Mouse (Mus musculus): ENCODE results near the gene Zfyve16. TPM values are rescaled to one million over a fixed set of nuclear protein-coding genes. Genes with fewer than 3 reads are reported as not detected.

Gene Zfyve16
- 11.3 and 12.3 TPM in 2 replicates for polyA plus RNA-seq (2015; fragmentation: Nextera tagmentation; extraction: Ambion mirVana)

- peak within 1 kb of the TSS; percentile 95 for H3K27ac ChIP-seq
- WGBS, result under 1% methylated on average over 42 of the region's 46 CpGs
- peaks cover 16% of the 10 kb centered on the region for H3K4me1 ChIP-seq (replicated peaks)
- no peaks in the 10 kb centered on the region for H3K9me3 ChIP-seq
- H3K27me3 ChIP-seq, result no peaks in the 10 kb centered on the region
- H3K36me3 ChIP-seq, result no peaks in the 10 kb centered on the region
- peak within 1 kb of the TSS; percentile 71 for H3K4me2 ChIP-seq (replicated peaks)
- H3K9ac ChIP-seq (replicated peaks), result peak within 1 kb of the TSS; percentile 85
- peak within 1 kb of the TSS; percentile 60 for H3K4me3 ChIP-seq (replicated peaks)
- ATAC-seq, result peak; percentile 99
Measured at GRCm38 (mm10) chr13:92530721-92531211, at the start of gene Zfyve16. Zfyve16 (minus strand) TSS chr13:92530868.

GRCm38 (mm10) chr13:92578210-92578609 lies 47.5 kb upstream of the Zfyve16 start:
- Histone ChIP-seq H3K4me2 (replicated peaks) (no peak overlapping the region), H3K4me1 (replicated peaks) (no peaks in the 10 kb centered on the region; the same call in 1 of the 2 replicates), H3K27me3 (no peaks in the 10 kb centered on the region), H3K4me3 (replicated peaks) (no peak overlapping the region), H3K36me3 (no peaks in the 10 kb centered on the region), H3K27ac (no peak overlapping the region), H3K9ac (replicated peaks) (no peak overlapping the region), H3K9me3 (no peaks in the 10 kb centered on the region)
- no peak for ATAC-seq
- 87% methylated on average over 4 of the region's 4 CpGs for WGBS

GRCm38 (mm10) chr13:92576688-92577087 lies 46.0 kb upstream of the Zfyve16 start:
- Histone ChIP-seq H3K4me1 (replicated peaks) (no peaks in the 10 kb centered on the region; the same call in 1 of the 2 replicates), H3K4me3 (replicated peaks) (no peak overlapping the region), H3K9ac (replicated peaks) (no peak overlapping the region), H3K36me3 (no peaks in the 10 kb centered on the region), H3K9me3 (no peaks in the 10 kb centered on the region), H3K27ac (no peak overlapping the region), H3K4me2 (replicated peaks) (no peak overlapping the region), H3K27me3 (no peaks in the 10 kb centered on the region)
- WGBS, result 45% methylated on average over 6 of the region's 6 CpGs
- ATAC-seq, result no peak

- no peak within 1 kb of the TSS for H3K4me3 ChIP-seq (replicated peaks)
- H3K9me3 ChIP-seq, result no peaks in the 10 kb centered on the region
- H3K9ac ChIP-seq (replicated peaks), result no peak within 1 kb of the TSS
- H3K4me1 ChIP-seq (replicated peaks), result no peaks in the 10 kb centered on the region; the same call in 1 of the 2 replicates
- H3K27me3 ChIP-seq, result no peaks in the 10 kb centered on the region
- no peak within 1 kb of the TSS for H3K4me2 ChIP-seq (replicated peaks)
- no peak for ATAC-seq
- no peak within 1 kb of the TSS for H3K27ac ChIP-seq
- no peaks in the 10 kb centered on the region for H3K36me3 ChIP-seq
Measured at GRCm38 (mm10) chr13:92576072-92576471, 45.4 kb upstream of the Zfyve16 start, which contains the start of gene Spz1. Spz1 (minus strand) TSS chr13:92576172.

- no peak for ATAC-seq
- H3K9ac ChIP-seq (replicated peaks), result no peak overlapping the region
- no peak overlapping the region for H3K4me2 ChIP-seq (replicated peaks)
- WGBS, result 81% methylated on average over 5 of the region's 5 CpGs
- H3K4me3 ChIP-seq (replicated peaks), result no peak overlapping the region
- no peaks in the 10 kb centered on the region for H3K27me3 ChIP-seq
- H3K27ac ChIP-seq, result no peak overlapping the region
- no peaks in the 10 kb centered on the region for H3K36me3 ChIP-seq
- peaks cover 14% of the 10 kb centered on the region for H3K4me1 ChIP-seq (replicated peaks)
- H3K9me3 ChIP-seq, result no peaks in the 10 kb centered on the region
Measured at GRCm38 (mm10) chr13:92559429-92559828, 28.8 kb upstream of the Zfyve16 start.

- Histone ChIP-seq H3K27me3 (no peaks in the 10 kb centered on the region), H3K36me3 (no peaks in the 10 kb centered on the region), H3K27ac (no peak overlapping the region), H3K4me3 (replicated peaks) (no peak overlapping the region), H3K9ac (replicated peaks) (no peak overlapping the region), H3K4me2 (replicated peaks) (no peak overlapping the region), H3K9me3 (no peaks in the 10 kb centered on the region), H3K4me1 (replicated peaks) (peaks cover 14% of the 10 kb centered on the region)
- 0 out of 2 replicates have a peak, but pooled peaks have one; percentile 48 for ATAC-seq
- 46% methylated on average over 2 of the region's 2 CpGs for WGBS
Measured at GRCm38 (mm10) chr13:92557229-92557628, 26.6 kb upstream of the Zfyve16 start.

GRCm38 (mm10) chr13:92556458-92557126 lies 25.9 kb upstream of the Zfyve16 start:
- Histone ChIP-seq H3K36me3 (no peaks in the 10 kb centered on the region), H3K9me3 (no peaks in the 10 kb centered on the region), H3K4me3 (replicated peaks) (no peak overlapping the region), H3K9ac (replicated peaks) (no peak overlapping the region), H3K4me2 (replicated peaks) (no peak overlapping the region), H3K27ac (no peak overlapping the region), H3K4me1 (replicated peaks) (peaks cover 14% of the 10 kb centered on the region), H3K27me3 (no peaks in the 10 kb centered on the region)
- ATAC-seq, result 0 out of 2 replicates have a peak, but pooled peaks have one; percentile 20
- WGBS, result 22% methylated on average over 8 of the region's 8 CpGs

- Histone ChIP-seq H3K36me3 (no peaks in the 10 kb centered on the region), H3K27ac (no peak overlapping the region), H3K27me3 (no peaks in the 10 kb centered on the region), H3K4me1 (replicated peaks) (no peaks in the 10 kb centered on the region), H3K9ac (replicated peaks) (no peak overlapping the region), H3K9me3 (peaks cover 15% of the 10 kb centered on the region), H3K4me2 (replicated peaks) (no peak overlapping the region), H3K4me3 (replicated peaks) (no peak overlapping the region)
- WGBS, result 88% methylated on average over 4 of the region's 4 CpGs
- ATAC-seq, result no peak
Measured at GRCm38 (mm10) chr13:92547093-92547492, 16.4 kb upstream of the Zfyve16 start.

- no peaks in the 10 kb centered on the region for H3K27me3 ChIP-seq
- H3K4me3 ChIP-seq (replicated peaks), result no peak overlapping the region
- H3K4me2 ChIP-seq (replicated peaks), result no peak overlapping the region
- H3K4me1 ChIP-seq (replicated peaks), result no peaks in the 10 kb centered on the region
- no peaks in the 10 kb centered on the region for H3K9me3 ChIP-seq
- H3K9ac ChIP-seq (replicated peaks), result no peak overlapping the region
- H3K27ac ChIP-seq, result no peak overlapping the region
- H3K36me3 ChIP-seq, result no peaks in the 10 kb centered on the region
- no peak for ATAC-seq
- WGBS, result 91% methylated on average over 6 of the region's 6 CpGs
Measured at GRCm38 (mm10) chr13:92540997-92541396, 10.3 kb upstream of the Zfyve16 start.

- H3K36me3 ChIP-seq, result no peaks in the 10 kb centered on the region
- H3K9ac ChIP-seq (replicated peaks), result no peak overlapping the region
- no peak for ATAC-seq
- WGBS, result 58% methylated on average over 4 of the region's 4 CpGs
- no peak overlapping the region for H3K27ac ChIP-seq
- H3K4me2 ChIP-seq (replicated peaks), result no peak overlapping the region
- no peaks in the 10 kb centered on the region for H3K27me3 ChIP-seq
- no peak overlapping the region for H3K4me3 ChIP-seq (replicated peaks)
- no peaks in the 10 kb centered on the region for H3K9me3 ChIP-seq
- no peaks in the 10 kb centered on the region for H3K4me1 ChIP-seq (replicated peaks)
Measured at GRCm38 (mm10) chr13:92539126-92539525, 8.5 kb upstream of the Zfyve16 start.

GRCm38 (mm10) chr13:92533801-92534200 lies 3.1 kb upstream of the Zfyve16 start:
- Histone ChIP-seq H3K27ac (no peak overlapping the region), H3K4me3 (replicated peaks) (no peak overlapping the region), H3K9ac (replicated peaks) (no peak overlapping the region), H3K4me2 (replicated peaks) (no peak overlapping the region), H3K36me3 (no peaks in the 10 kb centered on the region), H3K4me1 (replicated peaks) (peaks cover 14% of the 10 kb centered on the region), H3K27me3 (no peaks in the 10 kb centered on the region), H3K9me3 (no peaks in the 10 kb centered on the region)
- ATAC-seq, result no peak
- WGBS, result 55% methylated on average over 2 of the region's 2 CpGs

- Histone ChIP-seq H3K27me3 (no peaks in the 10 kb centered on the region), H3K4me2 (replicated peaks) (no peak overlapping the region)
Measured at GRCm38 (mm10) chr13:92532216-92532615, 1.5 kb upstream of the Zfyve16 start.

More at GRCm38 (mm10) chr13:92532216-92532615, 1.5 kb upstream of the Zfyve16 start:
- Histone ChIP-seq H3K4me3 (replicated peaks) (no peak overlapping the region), H3K4me1 (replicated peaks) (peaks cover 16% of the 10 kb centered on the region), H3K27ac (no peak overlapping the region), H3K9me3 (no peaks in the 10 kb centered on the region), H3K9ac (replicated peaks) (no peak overlapping the region), H3K36me3 (no peaks in the 10 kb centered on the region)
- 81% methylated on average over 2 of the region's 2 CpGs for WGBS
- no peak for ATAC-seq
